26 mouse cellular contexts compared by ENCODE assay signal in genomic region chr17:63771111-63771510, GRCm38 (mm10).
DNase-seq lines count a peak whose midpoint lies in the region; ATAC-seq and TF ChIP-seq lines count a peak whose summit lies in the region.
"Had no signal": no experiment of that assay in that cellular context is flagged by ENCODE, and none has a peak within 500 bp of the region (broad histone marks: within the 10 kb centered on the region; RNA-seq: fewer than 3 reads in every experiment).

No protein-coding gene starts in this region.

- no peak for TF ChIP-seq POLR2A in MEL (IDR thresholded peaks at IDR 0.05; ENCODE audit: control insufficient read depth in 1 of 2, insufficient read depth in 1 of 2, low read depth in 1 of 2, low read length in 2 of 2, poor library complexity in 1 of 2)

- TF ChIP-seq RAD21 in MEL (IDR thresholded peaks at IDR 0.05; ENCODE audit: low read depth, low read length) = no peak

- TF ChIP-seq EP300 in MEL (IDR thresholded peaks at IDR 0.05; ENCODE audit: low read depth in 1 of 2, low read length in 2 of 2) = peak; percentile 67 to 80

- H3K27ac ChIP-seq in MEL (ENCODE audit: control insufficient read depth, low read depth, low read length) = no peak overlapping the region
- H3K27ac ChIP-seq: embryonic facial prominence, embryonic 13.5 days; embryonic facial prominence, embryonic 15.5 days; forebrain, embryonic 10.5 days; forebrain, embryonic 12.5 days had no signal

- no peaks in the 10 kb centered on the region for H3K27me3 ChIP-seq in MEL (ENCODE audit: control insufficient read depth in 1 of 2, insufficient read depth in 2 of 2, low read length in 2 of 2)
- H3K27me3 ChIP-seq: CH12.LX; embryonic facial prominence, embryonic 13.5 days; embryonic facial prominence, embryonic 15.5 days; forebrain, embryonic 12.5 days had no signal

- H3K36me3 ChIP-seq in MEL (ENCODE audit: control insufficient read depth in 1 of 2, insufficient read depth in 2 of 2, low read length in 2 of 2) = no peaks in the 10 kb centered on the region
- H3K36me3 ChIP-seq: embryonic facial prominence, embryonic 13.5 days; embryonic facial prominence, embryonic 15.5 days; forebrain, embryonic 10.5 days; forebrain, embryonic 12.5 days; G1E had no signal

- no peaks in the 10 kb centered on the region for H3K79me2 ChIP-seq in MEL (ENCODE audit: control insufficient read depth, insufficient read depth, low read length, poor library complexity)

- no peak overlapping the region for H3K4me3 ChIP-seq in MEL (ENCODE audit: control insufficient read depth in 1 of 2, insufficient read depth in 1 of 2, low read depth in 2 of 2, low read length in 2 of 2)
- H3K4me3 ChIP-seq: embryonic facial prominence, embryonic 13.5 days; embryonic facial prominence, embryonic 15.5 days; erythroblast, embryonic 14.5 days; forebrain, embryonic 10.5 days; forebrain, embryonic 12.5 days had no signal

- H3K9me3 ChIP-seq in MEL (replicated peaks; ENCODE audit: insufficient read depth, low read length) = no peaks in the 10 kb centered on the region
- H3K9me3 ChIP-seq: embryonic facial prominence, embryonic 13.5 days; embryonic facial prominence, embryonic 15.5 days; forebrain, embryonic 12.5 days; G1E had no signal

- peak; percentile 44 for ATAC-seq in granulocyte monocyte progenitor cell, adult 5-6 weeks (replicated peaks; ENCODE audit: poor library complexity, severe bottlenecking)
- ATAC-seq: CD4-positive, CD25-positive, alpha-beta regulatory T cell, adult 4 months; forebrain, embryonic 14.5 days; forebrain, embryonic 16.5 days had no signal

- intact Hi-C loops in left cerebral cortex, postnatal 36 days (cut with DNase I) = no loop called here

- no peak for TF ChIP-seq CTCF in MEL (IDR thresholded peaks at IDR 0.05 in 2 of 3, conservative IDR thresholded peaks at IDR 0.05 in 1 of 3; ENCODE audit: control insufficient read depth in 1 of 3, insufficient read depth in 1 of 3, low read depth in 2 of 3, low read length in 3 of 3, poor library complexity in 1 of 3, severe bottlenecking in 1 of 3)

- no peak overlapping the region for H3K9ac ChIP-seq in MEL (ENCODE audit: control insufficient read depth, low read depth, low read length, poor library complexity, severe bottlenecking)
- H3K9ac ChIP-seq: embryonic facial prominence, embryonic 13.5 days; embryonic facial prominence, embryonic 15.5 days; forebrain, embryonic 12.5 days had no signal

- peak; percentile 20 for DNase-seq in 416B (ENCODE audit: low read depth)
- peak; percentile 19 for DNase-seq in MEL (ENCODE audit: low read depth, low spot score)
- no peak for DNase-seq in urinary bladder, adult 18-20 months (ENCODE audit: low spot score in 2 of 2)
- no peak for DNase-seq in cerebellum, adult 11-12 months
- no peak for DNase-seq in left cerebral cortex, postnatal 36 days (ENCODE audit: low spot score in 2 of 2)
- DNase-seq: adrenal gland, adult 2 months; adrenal gland, postnatal 10 days; adrenal gland, postnatal 25 days; B cell, adult 2 months; cerebellum, adult 11 months; cerebellum, adult 2 months; cerebellum, adult 9-10 months; cerebellum, postnatal 10 days; cerebellum, postnatal 25 days; embryo, embryonic 11 days had no signal

- no peaks in the 10 kb centered on the region for H3K4me1 ChIP-seq in MEL (ENCODE audit: control insufficient read depth in 1 of 2, insufficient read depth in 2 of 2, low read length in 2 of 2)
- H3K4me1 ChIP-seq: embryonic facial prominence, embryonic 13.5 days; embryonic facial prominence, embryonic 15.5 days; forebrain, embryonic 10.5 days; forebrain, embryonic 12.5 days had no signal

TF ChIP-seq in MEL, 35 proteins besides CTCF, POLR2A, EP300 and RAD21:
- no peak for TF ChIP-seq ZKSCAN1 (IDR thresholded peaks at IDR 0.05; ENCODE audit: low read depth, low read length)
- TF ChIP-seq USF2 (IDR thresholded peaks at IDR 0.05; ENCODE audit: borderline replicate concordance in 1 of 2, insufficient read depth in 1 of 2, low read depth in 1 of 2, low read length in 2 of 2) = no peak
- TF ChIP-seq CHD2 (IDR thresholded peaks at IDR 0.05; ENCODE audit: low read length) = no peak
- TF ChIP-seq POLR2AphosphoS2 (IDR thresholded peaks at IDR 0.05; ENCODE audit: low read length) = no peak
- no peak for TF ChIP-seq POLR2AphosphoS5 (IDR thresholded peaks at IDR 0.05; ENCODE audit: borderline replicate concordance, low read depth, low read length)
- TF ChIP-seq USF1 (IDR thresholded peaks at IDR 0.05; ENCODE audit: low read depth, low read length) = no peak
- TF ChIP-seq ZC3H11A (IDR thresholded peaks at IDR 0.05; ENCODE audit: low read depth, low read length) = no peak
- no peak for TF ChIP-seq MEF2A (IDR thresholded peaks at IDR 0.05; ENCODE audit: extremely low read depth, insufficient replicate concordance, low read depth, low read length, poor library complexity, severe bottlenecking)
- TF ChIP-seq SIN3A (IDR thresholded peaks at IDR 0.05; ENCODE audit: low read length) = 0 out of 2 replicates have a peak, but pooled peaks have one; percentile 18
- TF ChIP-seq ZNF384 (IDR thresholded peaks at IDR 0.05; ENCODE audit: low read depth, low read length) = no peak
- TF ChIP-seq ZMIZ1 (IDR thresholded peaks at IDR 0.05; ENCODE audit: low read depth, low read length) = no peak
- TF ChIP-seq TAL1 (IDR thresholded peaks at IDR 0.05; ENCODE audit: low read length) = peak; percentile 17; the same call in 1 of the 2 replicates
- no peak for TF ChIP-seq MYB (IDR thresholded peaks at IDR 0.05; ENCODE audit: low read depth, low read length)
- TF ChIP-seq GABPA (IDR thresholded peaks at IDR 0.05; ENCODE audit: low read depth, low read length) = no peak
- no peak for TF ChIP-seq TBP (IDR thresholded peaks at IDR 0.05; ENCODE audit: low read depth, low read length)
- TF ChIP-seq ETS1 (IDR thresholded peaks at IDR 0.05; ENCODE audit: low read depth, low read length) = peak; percentile 49; the same call in 1 of the 2 replicates
- no peak for TF ChIP-seq JUND (IDR thresholded peaks at IDR 0.05; ENCODE audit: low read depth, low read length)
- TF ChIP-seq MAX (IDR thresholded peaks at IDR 0.05; ENCODE audit: low read length) = no peak
- no peak for TF ChIP-seq HCFC1 (IDR thresholded peaks at IDR 0.05; ENCODE audit: low read depth, low read length)
- TF ChIP-seq GATA1 (IDR thresholded peaks at IDR 0.05; ENCODE audit: low read depth, low read length) = peak; percentile 49; the same call in 1 of the 2 replicates
- TF ChIP-seq CHD1 (IDR thresholded peaks at IDR 0.05; ENCODE audit: low read depth, low read length) = no peak
- no peak for TF ChIP-seq UBTF (IDR thresholded peaks at IDR 0.05; ENCODE audit: borderline replicate concordance, insufficient read depth, low read depth, low read length)
- TF ChIP-seq RCOR1 (IDR thresholded peaks at IDR 0.05; ENCODE audit: low read depth, low read length) = no peak
- TF ChIP-seq KAT2A (conservative IDR thresholded peaks at IDR 0.05; ENCODE audit: low read depth, low read length) = no peak
- peak; percentile 67 for TF ChIP-seq TCF12 (IDR thresholded peaks at IDR 0.05; ENCODE audit: low read depth, low read length)
- no peak for TF ChIP-seq MAFK (IDR thresholded peaks at IDR 0.05; ENCODE audit: borderline replicate concordance, low read depth, low read length)
- TF ChIP-seq MYC (IDR thresholded peaks at IDR 0.05; ENCODE audit: low read depth, low read length) = no peak
- no peak for TF ChIP-seq NELFE (IDR thresholded peaks at IDR 0.05; ENCODE audit: low read depth, low read length)
- no peak for TF ChIP-seq MAZ (IDR thresholded peaks at IDR 0.05; ENCODE audit: low read depth, low read length)
- TF ChIP-seq SMC3 (IDR thresholded peaks at IDR 0.05; ENCODE audit: low read depth, low read length) = no peak
- TF ChIP-seq BHLHE40 (IDR thresholded peaks at IDR 0.05; ENCODE audit: borderline replicate concordance, low read depth, low read length) = no peak
- TF ChIP-seq ELF1 (IDR thresholded peaks at IDR 0.05; ENCODE audit: low read depth, low read length) = no peak
- TF ChIP-seq MXI1 (IDR thresholded peaks at IDR 0.05; ENCODE audit: low read depth, low read length) = no peak
- no peak for TF ChIP-seq E2F4 (IDR thresholded peaks at IDR 0.05; ENCODE audit: borderline replicate concordance, low read depth, low read length)
- TF ChIP-seq NRF1 (IDR thresholded peaks at IDR 0.05; ENCODE audit: insufficient read depth, low read depth, low read length, poor library complexity, severe bottlenecking) = no peak

Comparison
In these comparisons a context has a peak if more than half of its experiments do, and no peak if none do; other contexts are left out.
1. DNase-seq: peak in 416B (single experiment) and MEL (single experiment); none in urinary bladder, adult 18-20 months (0 of 2), cerebellum, adult 11-12 months (single experiment) and left cerebral cortex, postnatal 36 days (0 of 2).